Mouse (Mus musculus): Measurements from ENCODE around the gene Sh3bp2.

DNA sequence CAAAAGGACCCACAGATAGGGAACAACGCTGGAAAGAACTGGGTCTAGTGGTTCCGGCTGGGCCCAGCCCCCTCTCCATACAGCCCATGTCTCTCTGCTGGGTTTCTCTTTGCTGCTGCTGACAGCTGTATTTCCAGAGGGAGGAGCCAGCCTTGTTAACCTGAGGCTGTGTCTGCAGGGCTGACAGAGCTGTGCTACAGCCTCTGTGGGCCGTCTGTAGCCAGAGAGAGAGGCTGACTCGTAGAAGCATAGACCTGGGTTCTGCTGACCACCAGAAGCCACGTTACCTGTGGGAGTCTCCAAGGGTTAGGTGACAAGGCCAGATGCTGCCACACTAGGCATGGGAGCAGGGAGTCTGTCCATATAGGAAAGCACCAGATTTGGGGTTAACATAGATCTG, 7.4 kb downstream of the Sh3bp2 start:
- TF ChIP-seq CTCF (IDR thresholded peaks at IDR 0.05; ENCODE audit: control insufficient read depth, insufficient read depth, low read length) (no peak), POLR2A (IDR thresholded peaks at IDR 0.05; ENCODE audit: borderline replicate concordance, control insufficient read depth, low read depth, low read length) (no peak)
